Mouse (Mus musculus) megakaryocyte, adult 5-6 weeks (primary cell): ENCODE measurements around the gene Tlk1. TPM values are rescaled to one million over a fixed set of nuclear protein-coding genes. Genes with fewer than 3 reads are reported as not detected.
A peak's percentile ranks its signal among the peaks of the same experiment; 100 is the strongest.

ENCODE experiments used
- ATAC-seq: 2 replicates; pipeline ENCODE4 v1.8.0; 2016; ENCODE audit warnings: mild to moderate bottlenecking, inconsistent platforms; ENCODE audit not compliant: poor library complexity, severe bottlenecking
- total RNA-seq, 2 experiments: library from RNA; stranded (forward) in 1 of 2; stranded (reverse) in 1 of 2; fragments of 153-499, 151-499 nt in 1 of 2; fragments of 221-1000, 200-1000 nt in 1 of 2; gene quantifications; 2 replicates each; pipeline versions ENCODE4 v1.2.3 to v1.2.4; 2015 to 2017

Gene Tlk1
- total RNA-seq, 2 experiments from 2014 or later = 43.1 to 73.3 TPM

GRCm38 (mm10) chr2:70700851-70701250 lies 124.7 kb downstream of the Tlk1 start:
- no peak for ATAC-seq

GRCm38 (mm10) chr2:70695712-70696111 lies 129.8 kb downstream of the Tlk1 start:
- ATAC-seq = no peak

- no peak for ATAC-seq
Observed at GRCm38 (mm10) chr2:70690195-70690594, 135.3 kb downstream of the Tlk1 start.

- no peak for ATAC-seq
Observed at GRCm38 (mm10) chr2:70688454-70689078, 137.0 kb downstream of the Tlk1 start.

GRCm38 (mm10) chr2:70682324-70682723 lies 143.2 kb downstream of the Tlk1 start:
- no peak for ATAC-seq

GRCm38 (mm10) chr2:70673445-70674126 lies 151.9 kb downstream of the Tlk1 start:
- no peak for ATAC-seq

GRCm38 (mm10) chr2:70672476-70672875 lies 153.1 kb downstream of the Tlk1 start:
- no peak for ATAC-seq

GRCm38 (mm10) chr2:70669896-70670295 lies 155.6 kb downstream of the Tlk1 start:
- no peak for ATAC-seq

GRCm38 (mm10) chr2:70669241-70669640 lies 156.3 kb downstream of the Tlk1 start:
- peak; percentile 51 for ATAC-seq

GRCm38 (mm10) chr2:70667016-70667415 lies 158.5 kb downstream of the Tlk1 start:
- no peak for ATAC-seq

- no peak for ATAC-seq
Observed at GRCm38 (mm10) chr2:70663764-70664163, 161.8 kb downstream of the Tlk1 start.

Other genes with a start within 250 kb of the Tlk1 start
- gene Gorasp2, start 164.2 kb downstream of the Tlk1 start, total RNA-seq (2015) = 130 and 146 TPM in 2 replicates
- 46.2 and 51.1 TPM in 2 replicates for gene Gorasp2, start 164.2 kb downstream of the Tlk1 start, total RNA-seq (2017)
- not detected in 2 replicates for gene Gm26558, start 163.6 kb downstream of the Tlk1 start, total RNA-seq (2015)
- gene Gm26558, start 163.6 kb downstream of the Tlk1 start, total RNA-seq (2017) = not detected in 2 replicates
- gene Dcaf17, start 229.6 kb upstream of the Tlk1 start, total RNA-seq (2015) = 8.2 and 11.0 TPM in 2 replicates
- 6.5 and 10.2 TPM in 2 replicates for gene Dcaf17, start 229.6 kb upstream of the Tlk1 start, total RNA-seq (2017)
- 8.2 and 13.2 TPM in 2 replicates for gene Mettl8, start 229.9 kb upstream of the Tlk1 start, total RNA-seq (2015)
- gene Mettl8, start 229.9 kb upstream of the Tlk1 start, total RNA-seq (2017) = 6.4 and 8.4 TPM in 2 replicates